Mouse (Mus musculus) olfactory bulb, adult 2 months (tissue): ENCODE data around the gene Foxc1.

ENCODE experiments used
- CTCF ChIP-seq: fragments of 200-500 bp; IDR thresholded peaks from 2 replicates; pipeline ENCODE4 v1.5.1; 2012; ENCODE audit warnings: low read depth, mild to moderate bottlenecking, low read length, moderate library complexity; ENCODE audit not compliant: insufficient read depth
- POLR2A ChIP-seq: fragments of 200-500 bp; IDR thresholded peaks from 2 replicates; pipeline ENCODE4 v1.6.1; 2012; ENCODE audit warnings: mild to moderate bottlenecking, low read depth, low read length, moderate library complexity; ENCODE audit not compliant: insufficient read depth

DNA sequence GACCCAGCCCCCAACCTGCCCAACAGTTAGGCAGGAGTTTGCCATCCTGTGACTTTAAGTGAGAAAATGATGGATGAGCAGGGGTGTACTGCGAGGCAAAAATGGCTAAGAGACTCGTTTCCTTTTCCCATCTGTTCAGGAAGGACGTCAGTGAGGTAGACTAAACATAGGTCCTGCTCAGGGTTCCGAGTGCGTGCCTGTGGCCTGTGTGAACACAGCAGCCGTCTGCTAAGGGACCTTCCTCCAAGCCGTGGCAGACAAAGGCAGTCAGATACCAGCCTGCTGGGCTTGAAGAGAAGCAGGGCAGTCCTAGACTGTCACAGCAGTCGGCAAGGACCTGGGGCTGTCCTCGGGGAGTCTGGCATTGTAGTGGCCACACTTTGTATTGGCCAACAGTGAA lies 8.4 kb upstream of the Foxc1 start:
- TF ChIP-seq CTCF, result no peak
- no peak for TF ChIP-seq POLR2A
